Comparison of ENCODE assay signal across 26 mouse cellular contexts in genomic region chr5:30094399-30094798, GRCm38 (mm10). TPM values are rescaled to one million over a fixed set of nuclear protein-coding genes. Genes with fewer than 3 reads are reported as not detected.
DNase-seq lines count a peak whose midpoint lies in the region; ATAC-seq and TF ChIP-seq lines count a peak whose summit lies in the region.
"Had no signal": no experiment of that assay in that cellular context is flagged by ENCODE, and none has a peak within 500 bp of the region (broad histone marks: within the 10 kb centered on the region; RNA-seq: fewer than 3 reads in every experiment).

No protein-coding gene starts in this region.

- no peak overlapping the region for H3K9ac ChIP-seq in intestine, postnatal 0 days (ENCODE audit: low read depth, low read length)
- no peak overlapping the region for H3K9ac ChIP-seq in intestine, embryonic 15.5 days
- no peak overlapping the region for H3K9ac ChIP-seq in lung, postnatal 0 days (replicated peaks; ENCODE audit: low read depth)
- H3K9ac ChIP-seq in CH12.LX (ENCODE audit: insufficient read depth, low read depth): no peak overlapping the region
- no peak overlapping the region for H3K9ac ChIP-seq in stomach, postnatal 0 days (ENCODE audit: low read length)
- H3K9ac ChIP-seq: forebrain, embryonic 13.5 days; forebrain, postnatal 0 days; hindbrain, embryonic 14.5 days had no signal

- in situ Hi-C loops in CH12.LX (cut with MboI; ENCODE audit: low pct_ligation_motif_present, low pct_unique_long_range_greater_than_20kb, low sequenced_read_pairs): loop anchor here (25.0 kb wide), 2 partner anchors 282 to 682 kb away; no protein-coding TSS in a partner anchor

- TF ChIP-seq RAD21 in CH12.LX (IDR thresholded peaks at IDR 0.05; ENCODE audit: low read depth, low read length): peak; percentile 42

- TF ChIP-seq POLR2A in CH12.LX (IDR thresholded peaks at IDR 0.05; ENCODE audit: low read depth, low read length): no peak

- H3K9me3 ChIP-seq in intestine, postnatal 0 days (ENCODE audit: control insufficient read depth): no peaks in the 10 kb centered on the region
- no peaks in the 10 kb centered on the region for H3K9me3 ChIP-seq in intestine, embryonic 15.5 days
- no peaks in the 10 kb centered on the region for H3K9me3 ChIP-seq in lung, postnatal 0 days (ENCODE audit: low read length)
- peaks cover 9% of the 10 kb centered on the region for H3K9me3 ChIP-seq in CH12.LX (replicated peaks; ENCODE audit: low read length)
- H3K9me3 ChIP-seq in stomach, postnatal 0 days (ENCODE audit: control insufficient read depth, low read length): no peaks in the 10 kb centered on the region
- H3K9me3 ChIP-seq: embryonic facial prominence, embryonic 10.5 days; forebrain, embryonic 13.5 days; heart, embryonic 10.5 days had no signal

- no peak overlapping the region for H3K27ac ChIP-seq in intestine, postnatal 0 days (ENCODE audit: low read depth, low read length)
- no peak overlapping the region for H3K27ac ChIP-seq in intestine, embryonic 15.5 days
- H3K27ac ChIP-seq in lung, postnatal 0 days (ENCODE audit: low read length): no peak overlapping the region
- H3K27ac ChIP-seq in CH12.LX (ENCODE audit: insufficient read depth, low read depth): no peak overlapping the region
- no peak overlapping the region for H3K27ac ChIP-seq in stomach, postnatal 0 days (replicated peaks)
- H3K27ac ChIP-seq: embryonic facial prominence, embryonic 10.5 days; forebrain, embryonic 13.5 days; heart, embryonic 10.5 days; hindbrain, embryonic 14.5 days had no signal

- H3K79me2 ChIP-seq in CH12.LX (replicated peaks; ENCODE audit: control insufficient read depth, extremely low read depth, insufficient read depth, poor library complexity, severe bottlenecking): no peaks in the 10 kb centered on the region

- no peaks in the 10 kb centered on the region for H3K4me1 ChIP-seq in intestine, postnatal 0 days (replicated peaks; ENCODE audit: control insufficient read depth, insufficient read depth, low read length)
- H3K4me1 ChIP-seq in intestine, embryonic 15.5 days (replicated peaks): no peaks in the 10 kb centered on the region
- no peaks in the 10 kb centered on the region for H3K4me1 ChIP-seq in lung, postnatal 0 days (ENCODE audit: insufficient read depth, low read depth, low read length)
- peaks cover 2 to 7% of the 10 kb centered on the region in 2 experiments; a peak in 3 of 4 replicates for H3K4me1 ChIP-seq in CH12.LX (ENCODE audit: control insufficient read depth in 1 of 2, insufficient read depth in 2 of 2)
- no peaks in the 10 kb centered on the region for H3K4me1 ChIP-seq in stomach, postnatal 0 days (replicated peaks; ENCODE audit: control insufficient read depth, insufficient read depth)
- H3K4me1 ChIP-seq: embryonic facial prominence, embryonic 10.5 days; forebrain, embryonic 13.5 days; heart, embryonic 10.5 days had no signal

- no peak for TF ChIP-seq EP300 in lung, postnatal 0 days (IDR thresholded peaks at IDR 0.05)
- TF ChIP-seq EP300 in CH12.LX (IDR thresholded peaks at IDR 0.05; ENCODE audit: low read length): no peak
- TF ChIP-seq EP300 in stomach, postnatal 0 days (optimal IDR thresholded peaks at IDR 0.05): no peak

- DNase-seq in lung, postnatal 0 days (ENCODE audit: low spot score): no peak
- DNase-seq in lung, postnatal 25 days (ENCODE audit: low spot score): no peak
- no peak for DNase-seq in CH12.LX (ENCODE audit: extremely low read depth)
- no peak for DNase-seq in stomach, postnatal 0 days (ENCODE audit: low spot score)
- no peak for DNase-seq in urinary bladder, postnatal 36 days (ENCODE audit: low spot score in 2 of 2)
- DNase-seq: adrenal gland, postnatal 25 days; B cell, adult 2 months; cerebellum, adult 18-20 months; cerebellum, adult 9-11 months; forebrain, postnatal 0 days; gastrocnemius, postnatal 25 days; heart, postnatal 10 days had no signal

- H3K36me3 ChIP-seq in intestine, postnatal 0 days (ENCODE audit: control insufficient read depth, insufficient read depth): no peaks in the 10 kb centered on the region
- no peaks in the 10 kb centered on the region for H3K36me3 ChIP-seq in intestine, embryonic 15.5 days
- no peaks in the 10 kb centered on the region for H3K36me3 ChIP-seq in lung, postnatal 0 days (ENCODE audit: insufficient read depth, low read length)
- peaks cover 5 to 23% of the 10 kb centered on the region in 2 experiments for H3K36me3 ChIP-seq in CH12.LX (replicated peaks in 1 of 2; ENCODE audit: control insufficient read depth in 1 of 2, insufficient read depth in 1 of 2, low read length in 1 of 2)
- no peaks in the 10 kb centered on the region for H3K36me3 ChIP-seq in stomach, postnatal 0 days (ENCODE audit: control insufficient read depth, insufficient read depth, low read length)
- H3K36me3 ChIP-seq: embryonic facial prominence, embryonic 10.5 days; heart, embryonic 10.5 days had no signal

- dilution Hi-C loops in CH12.LX (cut with MboI; ENCODE audit: extremely low pct_ligation_motif_present, extremely low pct_unique_long_range_greater_than_20kb, low sequenced_read_pairs): no loop called here

- H3K4me3 ChIP-seq in intestine, postnatal 0 days (ENCODE audit: low read depth, low read length): no peak overlapping the region
- no peak overlapping the region for H3K4me3 ChIP-seq in intestine, embryonic 15.5 days (replicated peaks)
- H3K4me3 ChIP-seq in lung, postnatal 0 days (ENCODE audit: low read depth, low read length): no peak overlapping the region
- H3K4me3 ChIP-seq in CH12.LX (replicated peaks in 1 of 3; ENCODE audit: low read depth in 2 of 3, low read length in 2 of 3, poor library complexity in 1 of 3): no peak overlapping the region
- no peak overlapping the region for H3K4me3 ChIP-seq in stomach, postnatal 0 days (ENCODE audit: low read depth, low read length)
- H3K4me3 ChIP-seq: embryonic facial prominence, embryonic 10.5 days; forebrain, embryonic 13.5 days; heart, embryonic 10.5 days had no signal

- peak; percentile 37 for TF ChIP-seq CTCF in intestine, postnatal 0 days (IDR thresholded peaks at IDR 0.05; ENCODE audit: low read depth)
- 0 out of 2 replicates have a peak, but pooled peaks have one; percentile 8 for TF ChIP-seq CTCF in lung, postnatal 0 days (IDR thresholded peaks at IDR 0.05)
- peak in 1 of 2 experiments; percentile 34; a peak in 2 of 4 replicates for TF ChIP-seq CTCF in CH12.LX (conservative IDR thresholded peaks at IDR 0.05 in 1 of 2, IDR thresholded peaks at IDR 0.05 in 1 of 2; ENCODE audit: low read depth in 2 of 2, low read length in 2 of 2)
- peak; percentile 48 for TF ChIP-seq CTCF in stomach, postnatal 0 days (IDR thresholded peaks at IDR 0.05; ENCODE audit: low read depth)

- no peaks in the 10 kb centered on the region for H3K27me3 ChIP-seq in intestine, postnatal 0 days (replicated peaks; ENCODE audit: control insufficient read depth, insufficient read depth, low read length)
- H3K27me3 ChIP-seq in intestine, embryonic 15.5 days (replicated peaks): no peaks in the 10 kb centered on the region
- H3K27me3 ChIP-seq in lung, postnatal 0 days (replicated peaks; ENCODE audit: insufficient read depth, low read length): no peaks in the 10 kb centered on the region
- H3K27me3 ChIP-seq in CH12.LX (replicated peaks): no peaks in the 10 kb centered on the region
- no peaks in the 10 kb centered on the region for H3K27me3 ChIP-seq in stomach, postnatal 0 days (ENCODE audit: control insufficient read depth, insufficient read depth, low read length)
- H3K27me3 ChIP-seq: forebrain, embryonic 13.5 days; Patski had no signal

- ATAC-seq in intestine, postnatal 0 days: no peak
- no peak for ATAC-seq in intestine, embryonic 15.5 days
- ATAC-seq in lung, postnatal 0 days: no peak
- no peak for ATAC-seq in stomach, postnatal 0 days (ENCODE audit: low FRiP score, low TSS enrichment)
- ATAC-seq: activated CD4-positive, CD25-positive, alpha-beta regulatory T cell, adult 4 months; CD4-positive, CD25-positive, alpha-beta regulatory T cell, adult 4 months; forebrain, embryonic 13.5 days; forebrain, postnatal 0 days; Patski had no signal

- no peak overlapping the region for H3K4me2 ChIP-seq in intestine, postnatal 0 days (replicated peaks; ENCODE audit: low read depth)
- no peak overlapping the region for H3K4me2 ChIP-seq in intestine, embryonic 15.5 days (replicated peaks)
- no peak overlapping the region for H3K4me2 ChIP-seq in lung, postnatal 0 days (replicated peaks; ENCODE audit: low read depth, low read length)
- H3K4me2 ChIP-seq in CH12.LX (ENCODE audit: insufficient read depth, low read depth, poor library complexity, severe bottlenecking): no peak overlapping the region
- H3K4me2 ChIP-seq in stomach, postnatal 0 days (replicated peaks; ENCODE audit: low read depth): no peak overlapping the region
- H3K4me2 ChIP-seq: forebrain, embryonic 13.5 days; hindbrain, embryonic 14.5 days had no signal

- 39% methylated on average over 2 of the region's 2 CpGs for WGBS in intestine, postnatal 0 days
- 44% methylated on average over 2 of the region's 2 CpGs for WGBS in intestine, embryonic 15.5 days
- WGBS in lung, postnatal 0 days: 28% methylated on average over 2 of the region's 2 CpGs
- 41% methylated on average over 2 of the region's 2 CpGs for WGBS in stomach, postnatal 0 days

RNA-seq across cellular contexts. Expression of gene Garem2, which starts 10.6 kb away (rescaled TPM):
- polyA plus RNA-seq in intestine, postnatal 0 days (2015; fragmentation: Nextera tagmentation; extraction: Ambion mirVana): 0.20 TPM in 2 replicates
- polyA plus RNA-seq in intestine, embryonic 15.5 days (2015; fragmentation: Nextera tagmentation; extraction: Ambion mirVana): 0.53 and 0.57 TPM in 2 replicates
- polyA plus RNA-seq in lung, postnatal 0 days (2015; fragmentation: Nextera tagmentation; extraction: Ambion mirVana): 0.04 and 0.05 TPM in 2 replicates
- total RNA-seq in CH12.LX (2012; rRNA removed) (0.13 and 0.21 TPM in 2 replicates), CH12.LX (2014; rRNA removed) (not detected in 2 replicates)
- not detected in 2 replicates for polyA plus RNA-seq in CH12.LX (2012; ENCODE audit: insufficient read length, low read depth)
- polyA plus RNA-seq in stomach, postnatal 0 days (2015; fragmentation: Nextera tagmentation; extraction: Ambion mirVana): 0.10 and 0.12 TPM in 2 replicates
- total RNA-seq: adrenal gland, adult 18-20 months; gastrocnemius, adult 18-20 months; gastrocnemius, postnatal 25 days; hematopoietic stem cell, adult 5-6 weeks had no signal
- polyA plus RNA-seq: activated CD4-positive, CD25-positive, alpha-beta regulatory T cell, adult 4 months; CD4-positive, CD25-positive, alpha-beta regulatory T cell, adult 4 months had no signal

RNA-seq across cellular contexts. Expression of gene 3110082J24Rik, which starts 11.5 kb away (rescaled TPM):
- not detected in 2 replicates for polyA plus RNA-seq in intestine, postnatal 0 days (2015; fragmentation: Nextera tagmentation; extraction: Ambion mirVana)
- not detected in 2 replicates for polyA plus RNA-seq in intestine, embryonic 15.5 days (2015; fragmentation: Nextera tagmentation; extraction: Ambion mirVana)
- polyA plus RNA-seq in lung, postnatal 0 days (2015; fragmentation: Nextera tagmentation; extraction: Ambion mirVana): not detected in 2 replicates
- total RNA-seq in CH12.LX (2012; rRNA removed) (not detected in 2 replicates), CH12.LX (2014; rRNA removed) (not detected in 2 replicates)
- not detected in 2 replicates for polyA plus RNA-seq in CH12.LX (2012; ENCODE audit: insufficient read length, low read depth)
- not detected in 2 replicates for polyA plus RNA-seq in stomach, postnatal 0 days (2015; fragmentation: Nextera tagmentation; extraction: Ambion mirVana)
- total RNA-seq: adrenal gland, adult 18-20 months; adrenal gland, postnatal 25 days; gastrocnemius, adult 18-20 months; gastrocnemius, postnatal 25 days; heart, postnatal 10 days; hematopoietic stem cell, adult 5-6 weeks had no signal
- polyA plus RNA-seq: activated CD4-positive, CD25-positive, alpha-beta regulatory T cell, adult 4 months; CD4-positive, CD25-positive, alpha-beta regulatory T cell, adult 4 months; embryonic facial prominence, embryonic 14.5 days; heart, embryonic 14.5 days; Patski had no signal

RNA-seq across cellular contexts. Expression of gene Tyms, which starts 21.0 kb away (rescaled TPM):
- polyA plus RNA-seq in intestine, postnatal 0 days (2015; fragmentation: Nextera tagmentation; extraction: Ambion mirVana): 78.7 and 80.9 TPM in 2 replicates
- polyA plus RNA-seq in intestine, embryonic 15.5 days (2015; fragmentation: Nextera tagmentation; extraction: Ambion mirVana): 276 and 288 TPM in 2 replicates
- polyA plus RNA-seq in lung, postnatal 0 days (2015; fragmentation: Nextera tagmentation; extraction: Ambion mirVana): 37.3 and 38.9 TPM in 2 replicates
- 153 and 174 TPM in 2 replicates for total RNA-seq in CH12.LX (2012; rRNA removed)
- total RNA-seq in CH12.LX (2014; rRNA removed): 260 and 306 TPM in 2 replicates
- polyA plus RNA-seq in CH12.LX (2012; ENCODE audit: insufficient read length, low read depth): 193 and 211 TPM in 2 replicates
- 82.1 and 84.8 TPM in 2 replicates for polyA plus RNA-seq in stomach, postnatal 0 days (2015; fragmentation: Nextera tagmentation; extraction: Ambion mirVana)
